Mouse (Mus musculus): ENCODE data around the gene Fam57b. TPM values are rescaled to one million over a fixed set of nuclear protein-coding genes. Genes with fewer than 3 reads are reported as not detected.
A peak's percentile ranks its signal among the peaks of the same experiment; 100 is the strongest.
"Not testable (repeated sequence)": the region's sequence is repeated elsewhere in the genome, so short reads cannot be mapped to it uniquely, and the experiment has no call there.

Gene Fam57b
- polyA plus RNA-seq, 1 experiment from 2014 or later = 1.1 TPM

DNA sequence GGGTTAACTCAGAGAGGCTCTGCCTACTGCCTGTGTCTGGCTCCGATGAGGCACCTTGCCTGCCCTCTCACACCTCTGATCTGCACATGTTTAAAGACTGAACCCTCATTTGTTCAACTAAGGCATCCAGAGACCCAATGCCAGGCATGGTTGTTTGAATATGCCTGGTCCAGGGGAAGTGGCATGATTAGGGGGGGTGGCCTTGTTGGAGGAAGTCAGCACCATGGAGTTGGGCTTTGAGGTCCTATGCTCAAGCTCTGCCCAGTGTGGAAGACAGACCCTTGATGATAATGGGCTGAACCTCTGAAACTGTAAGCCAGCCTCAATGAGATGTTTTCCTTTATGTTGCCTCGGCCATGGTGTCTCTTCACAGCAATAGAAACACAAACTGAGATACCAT, 24.1 kb upstream of the Fam57b start:
- Histone ChIP-seq H3K4me3 (ENCODE audit: low read depth, low read length) (no peak overlapping the region), H3K27ac (ENCODE audit: low read length) (no peak overlapping the region), H3K9ac (replicated peaks; ENCODE audit: low read depth, low read length) (no peak overlapping the region), H3K4me2 (replicated peaks; ENCODE audit: low read depth, low read length) (no peak overlapping the region), H3K9me3 (ENCODE audit: control insufficient read depth, low read depth, low read length) (no peaks in the 10 kb centered on the region), H3K27me3 (ENCODE audit: control insufficient read depth, insufficient read depth, low read length) (no peaks in the 10 kb centered on the region), H3K36me3 (ENCODE audit: control insufficient read depth, insufficient read depth, low read length) (peaks cover 33% of the 10 kb centered on the region; the same call in 1 of the 2 replicates), H3K4me1 (ENCODE audit: control insufficient read depth, insufficient read depth, low read length) (peaks cover 15% of the 10 kb centered on the region; the same call in 1 of the 2 replicates)
- no peak for ATAC-seq (ENCODE audit: insufficient number of reproducible peaks, insufficient read depth, low FRiP score, low read depth)
- WGBS = 82% methylated on average over 2 of the region's 2 CpGs

DNA sequence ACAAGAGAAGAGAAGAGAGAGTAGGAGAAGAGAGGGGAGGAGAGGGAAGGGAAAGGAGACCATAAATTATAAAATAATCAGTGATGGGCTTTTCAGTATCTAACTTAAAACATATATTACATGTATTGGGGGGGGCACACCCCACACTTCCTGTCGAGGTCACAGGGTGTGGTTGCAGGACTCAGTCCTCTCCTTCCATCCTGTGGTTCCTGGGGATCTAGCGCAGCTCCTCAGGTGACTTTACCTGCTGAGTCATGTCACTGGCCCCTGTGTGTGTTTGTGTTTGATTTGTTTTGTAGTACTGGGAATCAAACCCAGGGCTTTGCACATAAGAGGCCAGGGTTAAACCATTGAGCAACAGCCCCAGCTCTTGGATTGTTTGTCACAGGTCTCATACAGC, 23.0 kb upstream of the Fam57b start:
- ATAC-seq (ENCODE audit: insufficient number of reproducible peaks, insufficient read depth, low FRiP score, low read depth) = no peak
- peaks cover 28% of the 10 kb centered on the region for H3K36me3 ChIP-seq (ENCODE audit: control insufficient read depth, insufficient read depth, low read length)
- H3K27me3 ChIP-seq (ENCODE audit: control insufficient read depth, insufficient read depth, low read length) = no peaks in the 10 kb centered on the region
- H3K27ac ChIP-seq (ENCODE audit: low read length) = no peak overlapping the region
- no peak overlapping the region for H3K4me3 ChIP-seq (ENCODE audit: low read depth, low read length)
- H3K4me1 ChIP-seq (ENCODE audit: control insufficient read depth, insufficient read depth, low read length) = peaks cover 15% of the 10 kb centered on the region; the same call in 1 of the 2 replicates
- no peak overlapping the region for H3K4me2 ChIP-seq (replicated peaks; ENCODE audit: low read depth, low read length)
- no peak overlapping the region for H3K9ac ChIP-seq (replicated peaks; ENCODE audit: low read depth, low read length)
- no peaks in the 10 kb centered on the region for H3K9me3 ChIP-seq (ENCODE audit: control insufficient read depth, low read depth, low read length)
- WGBS = 61% methylated on average over 2 of the region's 2 CpGs

DNA sequence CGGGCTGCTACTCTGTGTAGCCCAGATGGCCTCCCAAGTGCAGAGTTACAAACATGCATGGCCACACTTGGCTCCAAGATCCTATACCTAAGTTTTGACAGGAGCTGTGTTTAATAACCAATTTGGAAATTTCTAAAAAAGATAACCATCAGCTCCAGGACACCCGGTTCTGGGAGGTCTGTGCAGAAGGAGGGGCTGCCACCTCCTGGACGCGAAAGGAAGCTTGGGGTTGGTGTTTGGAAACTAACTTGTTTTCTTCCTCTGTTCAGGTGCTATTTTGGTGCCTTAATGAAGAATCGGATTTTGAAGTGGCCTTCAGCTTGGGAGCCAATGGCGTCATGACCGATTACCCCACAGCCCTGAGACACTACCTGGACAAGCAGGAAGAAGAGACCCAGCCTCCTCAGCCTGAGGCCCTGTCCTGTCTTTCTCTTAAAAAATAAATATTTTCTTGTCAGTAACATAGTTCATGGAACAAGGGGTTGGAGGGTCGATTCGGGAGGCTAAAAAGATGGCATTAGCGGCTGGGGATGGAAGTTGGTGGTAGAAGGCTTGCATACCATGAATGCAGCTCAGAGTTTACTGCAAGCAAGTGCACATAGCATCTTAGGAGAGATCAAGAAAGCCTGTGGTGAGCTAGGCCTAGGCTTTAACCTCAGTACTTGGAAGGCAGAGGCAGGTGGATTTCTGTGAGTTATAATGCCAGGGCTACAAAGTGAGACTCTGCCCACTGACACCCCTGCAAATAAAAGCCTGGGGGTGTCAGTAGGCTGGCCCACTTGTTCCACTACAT, 22.1 kb upstream of the Fam57b start:
- WGBS = 75% methylated on average over 10 of the region's 10 CpGs

DNA sequence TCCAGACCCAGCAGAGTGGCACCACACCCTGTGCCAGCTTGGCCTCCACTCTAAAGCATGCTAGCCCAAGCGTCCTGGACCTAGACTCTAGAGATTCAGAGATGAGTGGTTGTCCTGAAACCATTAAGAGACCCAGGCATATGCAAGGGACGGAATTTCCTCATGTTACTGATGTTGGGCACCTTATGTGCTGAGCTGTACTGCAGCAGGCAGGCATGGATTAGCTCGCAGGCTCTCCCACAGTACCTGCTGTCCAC, 21.6 kb upstream of the Fam57b start:
- Histone ChIP-seq H3K4me1 (ENCODE audit: control insufficient read depth, insufficient read depth, low read length) (peaks cover 26% of the 10 kb centered on the region), H3K27ac (ENCODE audit: low read length) (peak overlapping the region; percentile 78; the same call in 1 of the 2 replicates), H3K4me3 (ENCODE audit: low read depth, low read length) (no peak overlapping the region), H3K27me3 (ENCODE audit: control insufficient read depth, insufficient read depth, low read length) (no peaks in the 10 kb centered on the region), H3K9ac (replicated peaks; ENCODE audit: low read depth, low read length) (no peak overlapping the region), H3K4me2 (replicated peaks; ENCODE audit: low read depth, low read length) (peak overlapping the region; percentile 88), H3K36me3 (ENCODE audit: control insufficient read depth, insufficient read depth, low read length) (peaks cover 17% of the 10 kb centered on the region), H3K9me3 (ENCODE audit: control insufficient read depth, low read depth, low read length) (no peaks in the 10 kb centered on the region)
- no peak for ATAC-seq (ENCODE audit: insufficient number of reproducible peaks, insufficient read depth, low FRiP score, low read depth)
- WGBS = 50% methylated on average over 3 of the region's 3 CpGs

More for the DNA sequence above, 22.1 kb upstream of the Fam57b start:
- Histone ChIP-seq H3K9ac (replicated peaks; ENCODE audit: low read depth, low read length) (no peak overlapping the region), H3K4me2 (replicated peaks; ENCODE audit: low read depth, low read length) (peak overlapping the region; percentile 88; the same call in 1 of the 2 replicates), H3K9me3 (ENCODE audit: control insufficient read depth, low read depth, low read length) (no peaks in the 10 kb centered on the region), H3K36me3 (ENCODE audit: control insufficient read depth, insufficient read depth, low read length) (peaks cover 19% of the 10 kb centered on the region), H3K27ac (ENCODE audit: low read length) (peak overlapping the region; percentile 78; the same call in 1 of the 2 replicates), H3K4me1 (ENCODE audit: control insufficient read depth, insufficient read depth, low read length) (peaks cover 23% of the 10 kb centered on the region), H3K27me3 (ENCODE audit: control insufficient read depth, insufficient read depth, low read length) (no peaks in the 10 kb centered on the region), H3K4me3 (ENCODE audit: low read depth, low read length) (no peak overlapping the region)
- ATAC-seq (ENCODE audit: insufficient number of reproducible peaks, insufficient read depth, low FRiP score, low read depth) = no peak

DNA sequence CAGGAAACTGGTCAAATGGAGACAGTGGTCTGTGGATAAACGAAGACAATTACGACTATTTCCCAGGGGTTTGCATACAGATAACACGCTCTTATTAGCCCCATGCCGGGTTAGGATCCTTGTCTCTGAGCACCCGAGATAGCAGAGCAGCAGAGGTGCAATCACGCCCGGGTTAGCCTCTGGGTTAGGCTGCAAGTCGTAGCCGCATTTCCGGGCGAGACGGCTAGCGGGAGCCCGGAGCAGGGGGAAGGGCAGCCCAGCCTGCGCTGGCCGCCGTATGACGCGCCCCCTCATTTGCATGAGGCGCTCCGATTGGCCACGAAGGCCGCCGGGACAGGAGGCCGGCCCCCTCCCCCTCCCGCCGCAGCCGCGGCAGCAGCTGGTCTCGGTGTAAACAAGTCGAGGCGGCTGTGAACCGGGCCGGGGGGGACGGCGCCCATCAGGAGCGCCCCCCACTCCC, 20.8 kb upstream of the Fam57b start, which contains the start of gene Ypel3:
Gene Ypel3, plus strand, starts transcription at position 358 of the 460 bp plus-strand sequence.
- peak within 1 kb of the TSS; percentile 74 for H3K9ac ChIP-seq (replicated peaks; ENCODE audit: low read depth, low read length)
- peak within 1 kb of the TSS; percentile 88 for H3K4me2 ChIP-seq (replicated peaks; ENCODE audit: low read depth, low read length)
- under 1% methylated on average over 32 of the region's 37 CpGs for WGBS
- H3K4me3 ChIP-seq (ENCODE audit: low read depth, low read length) = peak within 1 kb of the TSS; percentile 72
- H3K27me3 ChIP-seq (ENCODE audit: control insufficient read depth, insufficient read depth, low read length) = no peaks in the 10 kb centered on the region
- H3K4me1 ChIP-seq (ENCODE audit: control insufficient read depth, insufficient read depth, low read length) = peaks cover 31% of the 10 kb centered on the region
- H3K27ac ChIP-seq (ENCODE audit: low read length) = peak within 1 kb of the TSS; percentile 78
- peak; percentile 94 for ATAC-seq (ENCODE audit: insufficient number of reproducible peaks, insufficient read depth, low FRiP score, low read depth)
- peaks cover 13% of the 10 kb centered on the region for H3K36me3 ChIP-seq (ENCODE audit: control insufficient read depth, insufficient read depth, low read length)
- no peaks in the 10 kb centered on the region for H3K9me3 ChIP-seq (ENCODE audit: control insufficient read depth, low read depth, low read length)

DNA sequence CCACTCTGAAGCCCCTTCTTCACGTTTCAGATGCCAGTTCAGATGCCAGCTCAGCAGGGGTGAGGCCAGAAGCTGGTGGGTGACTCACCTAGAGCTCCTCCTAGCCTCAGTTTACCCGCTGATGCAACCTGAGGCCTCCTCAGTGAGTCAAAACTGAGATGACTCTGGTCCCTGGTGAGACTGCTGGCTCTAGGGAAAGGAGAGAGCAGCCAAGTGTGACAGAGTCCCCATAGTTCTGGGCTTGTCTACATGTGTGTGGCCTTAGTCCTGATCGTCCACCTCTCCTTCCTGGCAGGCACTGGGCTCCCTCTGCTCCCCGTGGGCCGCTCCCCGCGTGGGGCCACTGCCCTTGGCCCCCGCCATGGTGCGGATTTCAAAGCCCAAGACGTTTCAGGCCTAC, 20.0 kb upstream of the Fam57b start:
- ATAC-seq (ENCODE audit: insufficient number of reproducible peaks, insufficient read depth, low FRiP score, low read depth) = no peak
- H3K4me2 ChIP-seq (replicated peaks; ENCODE audit: low read depth, low read length) = peak overlapping the region; percentile 88
- H3K9ac ChIP-seq (replicated peaks; ENCODE audit: low read depth, low read length) = peak overlapping the region; percentile 74
- peak overlapping the region; percentile 72 for H3K4me3 ChIP-seq (ENCODE audit: low read depth, low read length)
- peaks cover 33% of the 10 kb centered on the region for H3K4me1 ChIP-seq (ENCODE audit: control insufficient read depth, insufficient read depth, low read length)
- H3K9me3 ChIP-seq (ENCODE audit: control insufficient read depth, low read depth, low read length) = no peaks in the 10 kb centered on the region
- 51% methylated on average over 10 of the region's 10 CpGs for WGBS
- peaks cover 13% of the 10 kb centered on the region for H3K36me3 ChIP-seq (ENCODE audit: control insufficient read depth, insufficient read depth, low read length)
- H3K27ac ChIP-seq (ENCODE audit: low read length) = peak overlapping the region; percentile 78; the same call in 1 of the 2 replicates
- H3K27me3 ChIP-seq (ENCODE audit: control insufficient read depth, insufficient read depth, low read length) = no peaks in the 10 kb centered on the region

DNA sequence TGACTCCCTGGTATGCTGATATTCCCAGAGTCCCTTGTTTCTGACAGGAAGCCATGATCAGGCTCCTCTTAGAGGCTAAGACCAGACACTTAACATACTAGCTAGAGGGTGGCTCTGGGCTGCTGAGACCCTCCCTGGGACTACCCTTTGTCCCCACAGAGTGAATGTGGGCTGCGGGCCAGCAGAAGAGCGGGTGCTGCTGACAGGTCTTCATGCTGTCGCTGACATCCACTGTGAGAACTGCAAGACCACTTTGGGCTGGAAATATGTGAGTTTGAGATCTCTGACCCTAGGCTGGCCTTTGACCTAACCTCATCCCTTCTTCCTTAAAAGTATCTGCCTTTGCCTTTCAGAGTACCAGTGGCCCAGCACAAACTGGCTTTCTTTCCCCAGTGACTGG, 19.3 kb upstream of the Fam57b start:
- H3K4me2 ChIP-seq (replicated peaks; ENCODE audit: low read depth, low read length) = peak overlapping the region; percentile 88; the same call in 1 of the 2 replicates
- WGBS = 81% methylated on average over 3 of the region's 3 CpGs
- no peak overlapping the region for H3K27ac ChIP-seq (ENCODE audit: low read length)
- no peaks in the 10 kb centered on the region for H3K27me3 ChIP-seq (ENCODE audit: control insufficient read depth, insufficient read depth, low read length)
- no peak overlapping the region for H3K9ac ChIP-seq (replicated peaks; ENCODE audit: low read depth, low read length)
- no peaks in the 10 kb centered on the region for H3K9me3 ChIP-seq (ENCODE audit: control insufficient read depth, low read depth, low read length)
- H3K4me1 ChIP-seq (ENCODE audit: control insufficient read depth, insufficient read depth, low read length) = peaks cover 33% of the 10 kb centered on the region
- no peak for ATAC-seq (ENCODE audit: insufficient number of reproducible peaks, insufficient read depth, low FRiP score, low read depth)
- H3K4me3 ChIP-seq (ENCODE audit: low read depth, low read length) = no peak overlapping the region
- peaks cover 13% of the 10 kb centered on the region for H3K36me3 ChIP-seq (ENCODE audit: control insufficient read depth, insufficient read depth, low read length)

DNA sequence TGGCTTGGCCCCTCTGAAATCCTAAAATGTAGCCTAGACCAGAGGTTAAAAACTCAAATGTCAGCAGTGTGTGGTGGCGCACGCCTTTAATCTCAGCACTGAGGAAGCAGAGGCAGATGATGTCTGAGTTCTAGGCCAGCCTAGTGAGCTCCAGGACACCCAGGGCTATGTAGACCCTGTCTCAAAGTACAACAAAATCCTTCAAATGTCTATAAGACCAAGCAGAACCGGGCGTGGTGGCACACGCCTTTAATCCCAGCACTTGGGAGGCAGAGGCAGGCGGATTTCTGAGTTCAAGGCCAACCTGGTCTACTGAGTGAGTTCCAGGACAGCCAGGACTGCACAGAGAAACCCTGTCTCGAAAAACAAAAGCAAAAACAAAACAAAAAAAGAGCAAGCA, 18.4 kb upstream of the Fam57b start:
- WGBS = 87% methylated on average over 7 of the region's 7 CpGs
- not testable (repeated sequence) for H3K4me2 ChIP-seq (replicated peaks; ENCODE audit: low read depth, low read length)

More for the DNA sequence above, 18.4 kb upstream of the Fam57b start:
- not testable (repeated sequence) for ATAC-seq (ENCODE audit: insufficient number of reproducible peaks, insufficient read depth, low FRiP score, low read depth); H3K4me3 ChIP-seq (ENCODE audit: low read depth, low read length); H3K9ac ChIP-seq (replicated peaks; ENCODE audit: low read depth, low read length); H3K9me3 ChIP-seq (ENCODE audit: control insufficient read depth, low read depth, low read length); H3K27ac ChIP-seq (ENCODE audit: low read length); H3K27me3 ChIP-seq (ENCODE audit: control insufficient read depth, insufficient read depth, low read length)
- Histone ChIP-seq H3K4me1 (ENCODE audit: control insufficient read depth, insufficient read depth, low read length) (peaks cover 33% of the 10 kb centered on the region), H3K36me3 (ENCODE audit: control insufficient read depth, insufficient read depth, low read length) (peaks cover 16% of the 10 kb centered on the region)
